Mouse (Mus musculus) adrenal gland, postnatal 10 days (tissue): ENCODE measurements around the gene Slit3. TPM values are rescaled to one million over a fixed set of nuclear protein-coding genes. Genes with fewer than 3 reads are reported as not detected.

Source experiments
- DNase-seq: peaks from one replicate; pipeline ENCODE4 v3.0.0; 2021; ENCODE audit warnings: mixed read lengths
- total RNA-seq, 2 experiments: library from RNA; stranded (reverse); gene quantifications; 2 replicates each; pipeline ENCODE4 v1.2.3; 2021

Slit3 gene
- total RNA-seq, 2 experiments from 2014 or later = 36.9 to 45.0 TPM

DNA sequence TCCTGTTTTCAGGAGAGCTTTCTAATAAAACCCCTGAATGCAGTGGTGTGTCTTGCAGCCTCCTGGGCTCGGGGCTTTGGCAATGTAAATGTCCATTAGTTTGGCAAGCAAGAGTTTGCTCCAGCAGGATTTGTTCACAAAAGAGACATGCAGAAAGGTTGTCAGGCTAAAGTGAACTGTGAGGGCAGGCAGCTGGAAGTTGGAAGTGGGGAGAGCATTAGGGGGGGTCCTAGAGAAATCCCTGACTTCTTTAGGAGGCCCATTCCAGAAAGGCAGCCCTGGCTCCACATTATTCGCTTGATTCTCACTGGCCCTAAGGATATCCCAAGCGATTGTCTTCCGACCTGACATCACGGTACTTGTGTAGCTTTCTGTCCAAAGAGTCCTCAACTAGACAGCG is 285.5 kb downstream of the Slit3 start:
- DNase-seq = no peak

DNA sequence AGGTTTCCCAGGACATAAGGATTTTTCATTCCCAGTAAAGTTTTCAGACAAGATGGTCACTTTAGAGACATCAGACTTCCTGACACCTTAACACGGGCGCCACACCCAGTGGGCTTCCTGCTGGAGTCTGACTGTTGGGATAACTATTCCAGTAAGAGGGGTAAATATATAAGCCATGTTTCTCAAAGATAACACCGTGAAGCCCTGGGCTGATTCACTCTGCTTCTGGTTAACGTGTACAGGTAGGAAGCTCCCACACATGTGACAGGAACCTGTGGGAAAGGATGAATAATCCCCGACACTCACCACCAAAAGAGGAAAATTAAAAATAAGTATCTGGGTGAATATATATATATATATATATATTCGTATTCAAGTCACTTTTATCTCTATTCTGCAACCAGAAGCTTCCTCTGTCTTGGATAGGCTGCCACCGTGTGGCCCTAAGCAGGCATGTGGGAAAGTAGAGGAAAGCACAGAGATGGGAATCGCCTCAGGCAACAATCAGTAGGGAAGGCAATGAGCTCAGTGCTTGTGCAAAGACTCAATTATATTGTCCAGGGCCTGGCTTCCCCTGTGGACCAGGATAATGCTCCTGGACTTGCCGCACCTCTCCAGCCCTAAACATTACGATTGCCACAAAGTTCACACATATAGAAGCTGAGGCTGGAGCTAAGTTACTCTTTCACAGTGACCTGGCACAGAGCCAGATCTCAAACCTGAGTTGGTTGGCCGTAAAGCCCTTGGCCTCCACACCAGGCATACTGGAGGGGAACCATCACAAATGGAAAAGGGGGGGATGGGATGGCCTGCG is 286.5 kb downstream of the Slit3 start:
- DNase-seq = peak; percentile 74

DNA sequence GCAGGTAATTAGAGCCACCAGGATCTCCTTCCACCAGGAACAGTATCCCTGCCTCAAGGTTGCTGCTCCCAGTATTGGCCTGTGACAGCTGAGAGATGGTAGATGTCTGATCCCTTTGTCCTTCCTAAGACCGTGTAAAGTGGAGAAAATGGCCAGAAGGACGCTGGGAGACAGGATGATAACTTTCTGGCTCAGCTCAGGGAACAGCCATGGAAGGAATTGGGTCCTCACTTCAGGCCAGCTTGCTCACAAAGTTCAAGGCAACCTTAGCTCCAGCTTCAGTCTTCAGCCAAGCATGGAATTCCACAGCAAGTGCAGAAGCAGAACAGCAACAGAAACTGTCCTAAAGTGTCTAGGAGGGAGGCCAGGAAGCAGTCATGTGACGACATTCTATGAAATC is 289.4 kb downstream of the Slit3 start:
- DNase-seq = no peak

DNA sequence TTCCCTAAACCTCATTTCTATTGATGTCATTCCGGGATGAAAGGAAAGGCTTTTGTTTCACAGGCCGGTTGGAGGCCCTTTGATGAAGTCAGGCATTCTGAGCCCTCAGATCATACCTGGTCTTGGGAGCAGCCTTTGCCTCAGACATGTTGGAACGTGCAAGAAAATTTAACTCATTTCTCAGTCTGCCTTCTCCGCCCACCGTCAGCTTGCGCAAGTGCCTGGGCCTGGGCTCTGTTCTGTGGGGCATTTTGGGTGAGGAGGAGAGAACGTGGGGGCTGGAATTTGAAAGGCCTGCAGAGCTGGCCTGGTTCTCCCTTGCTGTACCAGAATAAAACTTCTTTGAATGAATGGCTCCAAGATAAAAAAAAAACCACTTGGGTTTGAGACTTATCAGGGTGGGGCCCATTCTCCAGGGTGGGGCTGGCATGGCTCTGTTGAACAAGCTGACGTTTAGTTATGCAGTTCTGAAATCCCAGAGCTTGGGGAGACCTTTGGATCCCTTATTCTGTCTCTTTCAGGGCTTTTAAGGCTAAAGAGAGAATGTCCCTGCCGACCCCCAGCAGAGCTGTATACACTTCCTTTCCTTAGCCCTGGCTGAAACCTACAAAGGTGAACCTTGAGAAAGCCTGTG is 294.9 kb downstream of the Slit3 start:
- no peak for DNase-seq

DNA sequence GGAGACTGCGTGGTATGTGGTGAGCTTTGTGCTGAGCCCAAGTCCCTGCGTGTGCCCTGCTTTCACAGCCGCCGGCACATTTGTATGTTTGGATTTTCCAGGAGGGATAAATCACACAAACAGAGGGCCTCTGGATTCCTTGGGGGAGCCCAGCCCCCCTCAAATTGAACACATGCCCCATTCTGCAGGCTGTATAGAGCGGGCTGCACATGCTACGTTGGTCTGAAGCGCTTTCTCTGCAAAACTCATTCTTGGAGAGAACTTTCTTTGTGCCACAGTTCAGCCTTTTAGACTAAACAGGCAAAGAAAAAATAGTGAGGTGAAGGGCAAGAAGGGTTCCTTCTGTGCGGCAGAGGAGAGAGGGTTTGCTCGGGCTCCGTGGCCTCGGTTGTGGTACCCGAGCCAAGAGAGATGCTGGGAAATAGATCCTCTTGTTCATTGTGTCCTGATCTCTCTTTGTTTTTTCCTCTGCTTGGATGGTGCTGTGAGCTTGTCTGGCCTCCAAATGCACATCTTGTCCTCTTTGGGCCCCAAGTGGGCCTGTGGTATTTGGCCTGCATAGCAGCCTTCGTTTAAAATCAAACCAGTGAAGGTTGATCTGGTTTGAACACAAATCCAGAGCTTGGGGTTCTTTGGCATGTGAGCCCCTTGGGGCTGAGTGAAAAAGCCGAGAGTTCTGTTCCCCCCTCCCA is 295.5 kb downstream of the Slit3 start:
- no peak for DNase-seq

DNA sequence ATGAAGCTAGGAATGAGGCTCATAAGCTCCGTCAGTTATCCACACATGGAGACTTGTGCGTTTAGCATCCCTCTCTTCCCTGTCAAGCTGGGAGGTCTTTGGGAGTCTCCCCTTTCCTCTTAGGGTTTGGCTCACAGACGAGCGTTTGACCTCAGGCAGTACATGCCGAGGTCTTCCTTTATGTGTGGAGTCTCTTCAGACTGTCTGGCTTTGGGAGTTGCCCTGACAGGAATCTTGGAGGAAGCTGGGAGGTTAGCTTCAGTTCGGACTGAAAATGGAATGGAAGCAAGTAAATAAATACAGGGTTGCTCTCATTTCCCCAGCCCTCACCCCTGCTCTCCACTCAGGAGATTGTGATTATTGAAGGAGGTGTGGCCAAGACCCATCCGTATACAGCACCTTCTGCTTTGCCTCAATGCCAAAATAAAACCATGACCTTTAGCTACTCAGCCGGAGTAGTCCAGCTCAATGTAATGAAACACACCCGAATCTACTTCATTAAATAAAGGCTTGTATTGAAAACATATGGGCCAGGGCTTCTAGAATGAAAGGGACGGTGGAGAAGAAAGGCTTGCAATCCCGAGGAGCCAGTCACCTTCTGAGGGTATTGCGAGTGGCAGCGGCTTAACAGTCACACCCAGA is 297.0 kb downstream of the Slit3 start:
- no peak for DNase-seq

DNA sequence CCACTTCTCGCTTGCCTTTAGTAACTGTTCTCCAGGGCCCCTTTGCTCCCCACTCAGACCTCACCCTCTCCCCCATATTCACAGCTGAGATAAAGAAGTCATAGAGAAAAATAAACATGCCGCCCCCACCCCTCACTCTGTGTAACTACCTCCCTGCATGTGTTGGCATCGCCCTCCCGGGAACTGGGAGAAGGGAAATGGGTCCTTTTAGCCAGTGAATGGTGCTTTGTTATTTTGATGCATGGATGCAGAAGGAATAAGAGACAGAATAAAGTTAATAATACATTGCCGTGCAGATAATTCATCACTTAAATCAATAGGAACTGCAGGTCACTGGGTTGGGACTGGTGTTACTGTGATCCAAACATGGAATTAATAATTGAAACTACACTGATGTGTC is 298.0 kb downstream of the Slit3 start:
- DNase-seq = no peak

DNA sequence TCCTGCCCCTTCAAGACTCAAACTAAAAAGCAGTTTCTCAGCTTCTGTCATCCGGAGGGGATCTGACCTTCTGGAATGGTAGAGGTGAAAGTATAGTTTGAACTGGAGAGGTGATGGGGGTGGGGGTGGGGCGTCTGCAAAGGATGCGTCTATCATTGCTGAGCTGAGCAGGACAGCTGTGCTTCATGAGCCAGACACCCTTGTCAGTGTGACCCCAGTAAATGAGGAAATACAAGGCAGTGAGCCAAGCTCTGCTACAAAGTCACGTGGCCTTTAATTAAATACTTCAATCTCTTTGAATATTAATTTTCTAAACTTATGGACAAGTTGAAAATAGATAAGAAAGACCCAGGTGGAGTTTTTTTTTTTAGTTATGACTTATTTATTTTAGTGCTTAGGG is 300.7 kb downstream of the Slit3 start:
- DNase-seq = no peak

DNA sequence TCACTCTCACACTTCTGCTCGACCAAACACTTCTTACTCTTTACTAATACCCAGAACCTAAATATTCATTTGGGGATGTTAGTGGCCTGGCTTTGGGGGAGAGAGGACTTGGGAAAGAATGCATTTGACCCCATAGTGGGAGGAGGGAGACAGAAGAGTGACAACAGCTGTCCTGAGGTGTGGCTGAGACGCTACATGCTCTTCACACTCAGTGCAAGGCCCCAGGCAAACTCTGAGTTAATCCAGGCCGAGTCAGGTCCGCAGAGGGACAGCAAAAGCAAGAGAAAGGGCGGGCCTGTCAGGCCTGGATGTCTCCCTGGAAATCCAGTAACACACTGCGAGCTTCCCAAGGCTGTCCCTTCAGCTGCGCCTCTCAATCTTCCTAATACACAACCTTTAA is 307.0 kb downstream of the Slit3 start:
- DNase-seq = no peak

DNA sequence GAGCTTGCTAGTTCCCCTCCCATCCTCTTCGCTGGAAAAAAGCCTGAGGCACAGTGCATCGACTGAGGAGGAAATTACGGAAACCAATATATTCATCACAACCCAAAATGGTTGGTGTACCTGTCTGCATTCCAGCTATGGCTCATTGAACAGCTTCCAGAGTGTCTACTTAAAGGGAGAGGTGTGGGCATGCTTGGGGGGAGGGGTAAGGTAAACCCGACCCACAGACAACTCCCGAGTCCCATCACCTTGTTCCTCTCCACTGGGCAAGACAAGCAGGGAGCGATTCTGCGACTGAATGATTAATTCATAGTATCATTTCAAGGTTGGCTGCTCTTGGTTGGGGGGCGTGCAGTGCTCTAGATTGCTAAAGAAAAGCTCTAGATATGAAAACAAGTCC is 310.1 kb downstream of the Slit3 start:
- DNase-seq = no peak

DNA sequence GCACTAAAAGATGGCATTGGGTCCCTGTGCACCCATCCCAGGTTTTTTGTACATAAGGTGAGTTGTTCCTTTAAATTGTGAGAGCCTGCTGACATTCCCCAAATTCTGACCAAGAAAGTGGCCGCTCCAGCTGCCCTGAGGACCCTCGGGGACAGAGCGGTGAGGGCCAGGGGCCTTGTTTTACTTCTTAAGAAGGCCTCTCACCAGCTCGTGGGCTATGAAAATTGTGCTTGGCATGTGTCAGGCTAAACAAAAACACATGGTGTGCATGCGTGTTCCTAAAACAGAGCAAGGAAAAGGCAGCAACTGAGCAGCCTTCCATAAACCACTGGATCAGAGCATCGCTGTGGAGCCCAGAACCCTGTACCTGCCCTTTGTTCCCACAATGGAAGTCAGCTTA is 316.5 kb downstream of the Slit3 start:
- no peak for DNase-seq

DNA sequence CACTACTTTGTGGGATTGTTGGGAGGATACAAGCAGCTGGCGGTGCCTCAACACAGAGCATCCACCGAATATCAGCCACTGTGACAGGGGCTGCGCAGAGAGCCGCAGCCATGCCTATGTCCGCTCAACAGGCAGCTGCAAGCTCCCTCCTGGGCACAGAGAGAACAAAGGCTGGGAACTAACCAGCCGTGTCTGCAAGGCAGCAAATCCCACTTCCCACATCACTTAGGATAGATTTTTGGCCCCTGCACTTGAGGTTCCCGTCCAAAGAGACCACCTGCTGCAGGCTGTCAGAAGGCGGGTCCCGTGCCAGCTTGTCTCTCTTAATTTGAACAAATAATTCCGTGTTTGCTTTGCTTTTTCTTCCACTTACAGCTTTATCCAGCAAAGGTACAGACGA is 319.2 kb downstream of the Slit3 start:
- DNase-seq = no peak

DNA sequence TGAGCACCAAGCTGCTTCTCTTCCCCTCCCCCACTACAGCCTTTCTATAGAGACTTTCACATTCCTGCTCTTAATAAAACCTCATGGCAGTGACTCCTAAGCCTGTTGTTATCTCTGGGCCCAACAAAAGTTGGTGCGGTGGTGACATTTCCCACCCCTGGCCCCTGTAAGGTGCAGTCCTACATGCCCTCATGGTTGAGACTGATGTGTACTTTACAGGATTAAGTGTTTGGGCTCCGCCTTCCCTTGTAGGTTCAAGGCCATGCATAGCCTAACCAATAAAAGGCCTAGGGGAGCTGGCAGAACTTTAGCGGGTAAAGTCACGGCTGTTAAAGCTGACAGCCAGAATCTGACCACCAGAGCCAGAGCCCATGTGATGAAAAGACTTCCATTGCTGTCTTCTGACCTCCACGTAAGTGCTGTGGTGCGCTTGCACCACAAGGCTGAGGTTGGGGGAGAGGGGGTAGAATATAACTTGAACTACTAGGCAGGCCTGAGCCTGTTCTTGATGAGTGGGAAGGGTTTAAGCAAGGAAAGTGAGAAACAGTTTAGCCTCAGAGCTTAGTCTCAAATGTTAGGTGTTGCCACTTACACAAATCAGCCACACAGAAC is 323.6 kb downstream of the Slit3 start:
- no peak for DNase-seq

DNA sequence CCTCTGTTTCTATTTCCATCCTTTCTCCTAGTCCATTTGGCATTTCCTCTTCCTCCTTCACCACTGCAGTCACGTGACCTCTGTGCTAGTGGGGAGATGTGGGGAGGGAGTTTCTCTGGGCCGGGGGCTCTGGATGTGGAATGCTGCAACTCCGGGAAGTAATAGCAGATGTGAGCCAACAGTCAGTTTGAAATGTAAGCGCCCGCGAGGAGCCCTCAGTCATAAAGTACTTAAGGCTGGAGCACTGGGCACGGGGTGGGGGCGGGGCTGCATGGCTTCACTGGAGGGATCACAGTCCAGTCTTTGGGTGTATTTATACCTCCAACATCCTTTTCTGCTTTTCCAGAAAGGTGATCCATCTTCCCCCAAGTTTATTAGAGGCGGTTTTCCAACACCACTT is 326.9 kb downstream of the Slit3 start:
- DNase-seq = no peak

DNA sequence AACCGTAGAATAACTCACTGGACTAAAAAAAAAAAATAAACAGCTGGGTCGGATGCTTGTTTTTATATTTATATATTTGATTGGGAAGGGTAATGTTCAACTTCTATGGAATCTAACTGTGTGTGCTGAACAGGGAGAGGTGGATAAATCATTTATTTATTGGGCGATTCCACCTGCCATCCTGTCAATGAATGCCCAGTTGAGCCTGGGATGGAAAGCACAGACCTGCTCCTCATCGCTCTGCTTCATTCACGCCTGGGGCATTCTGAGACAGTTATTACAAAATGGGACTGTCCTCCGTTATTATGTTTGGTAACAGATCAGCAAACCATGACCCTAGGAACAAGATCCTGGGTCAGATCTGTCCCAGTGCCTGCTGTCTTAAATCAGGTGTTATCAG is 328.2 kb downstream of the Slit3 start:
- DNase-seq = no peak

DNA sequence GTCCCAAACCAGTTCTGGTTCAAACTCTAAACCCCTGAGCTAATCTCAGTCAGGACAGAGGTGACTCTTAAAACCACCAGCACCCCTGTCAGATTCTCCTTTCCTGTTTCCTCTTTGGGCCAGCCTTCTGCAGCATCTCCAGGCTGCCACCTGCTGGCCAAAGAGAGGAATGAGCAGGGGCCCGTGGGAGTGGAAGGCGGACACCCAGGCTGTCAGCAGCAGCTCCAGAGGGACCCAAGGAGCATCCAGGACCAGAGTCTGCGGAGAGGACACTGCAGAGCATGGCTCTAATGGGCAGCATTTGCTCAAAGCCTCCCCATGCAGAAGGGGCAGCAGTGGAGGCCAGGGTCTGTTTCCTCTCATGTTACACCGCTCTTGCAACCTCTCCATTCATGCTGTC is 330.6 kb downstream of the Slit3 start:
- DNase-seq = peak; percentile 81

DNA sequence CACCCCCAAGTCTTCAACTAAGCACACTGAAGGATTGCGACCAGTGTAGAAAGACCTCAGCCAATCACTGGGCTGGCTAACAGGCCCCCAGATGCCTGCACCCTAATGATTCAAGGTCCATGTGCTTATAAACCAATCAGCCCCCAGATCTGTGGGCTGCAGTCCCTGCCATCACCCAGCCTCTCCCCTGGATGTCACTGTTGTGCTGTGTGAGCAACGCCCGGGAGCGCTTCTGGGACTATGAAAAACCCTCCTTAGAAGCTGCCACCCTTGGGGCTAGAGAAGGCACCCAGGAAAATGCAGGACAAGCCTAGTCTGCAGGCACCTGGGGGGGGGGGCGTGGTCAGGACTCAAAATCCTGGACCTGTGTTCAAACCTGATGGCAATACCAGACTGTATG is 331.4 kb downstream of the Slit3 start:
- DNase-seq = peak; percentile 28

DNA sequence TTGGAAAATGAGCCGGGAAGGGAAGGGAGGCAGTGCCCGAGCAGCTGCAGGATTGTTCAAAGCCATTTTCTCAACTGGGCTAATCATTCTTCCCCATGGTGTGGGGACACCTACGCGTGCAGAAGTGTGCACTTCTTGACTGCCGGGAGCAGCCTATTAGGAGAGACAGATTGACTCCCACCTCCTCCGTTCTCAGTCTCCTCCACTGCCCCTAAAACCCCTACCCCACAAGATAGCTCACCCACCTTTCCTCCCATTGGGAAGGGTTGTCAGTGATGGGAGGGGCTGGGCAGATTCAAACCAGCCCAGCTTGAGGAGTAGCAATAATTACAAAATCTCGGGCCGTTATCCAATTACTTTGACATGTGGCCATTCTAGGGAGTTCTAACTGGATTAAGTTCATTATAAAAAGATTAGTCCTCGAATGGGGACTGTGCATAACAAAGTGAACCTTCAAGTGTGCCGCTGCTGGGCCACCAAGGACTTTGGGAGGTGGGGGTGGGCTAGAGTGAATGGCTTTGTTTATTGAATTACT is 333.2 kb downstream of the Slit3 start:
- DNase-seq = peak; percentile 4

DNA sequence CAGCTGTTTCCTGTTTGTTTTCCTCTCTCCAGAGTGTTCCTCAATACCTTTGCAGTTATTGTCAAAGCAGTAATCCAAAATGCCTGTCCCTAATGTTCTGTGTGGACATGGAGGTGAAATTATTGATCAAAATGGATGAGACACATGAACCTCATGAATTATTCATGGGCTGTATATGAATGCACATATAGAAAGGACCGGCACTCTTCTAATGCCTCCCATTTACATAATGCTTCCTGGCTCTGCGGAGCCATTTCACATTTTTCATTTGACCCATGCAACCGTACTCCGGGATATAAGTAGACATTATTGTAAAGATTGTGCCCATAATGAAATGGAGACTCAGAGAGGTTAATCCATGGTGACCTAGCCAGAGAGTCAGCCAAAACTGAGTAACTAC is 333.8 kb downstream of the Slit3 start:
- no peak for DNase-seq

DNA sequence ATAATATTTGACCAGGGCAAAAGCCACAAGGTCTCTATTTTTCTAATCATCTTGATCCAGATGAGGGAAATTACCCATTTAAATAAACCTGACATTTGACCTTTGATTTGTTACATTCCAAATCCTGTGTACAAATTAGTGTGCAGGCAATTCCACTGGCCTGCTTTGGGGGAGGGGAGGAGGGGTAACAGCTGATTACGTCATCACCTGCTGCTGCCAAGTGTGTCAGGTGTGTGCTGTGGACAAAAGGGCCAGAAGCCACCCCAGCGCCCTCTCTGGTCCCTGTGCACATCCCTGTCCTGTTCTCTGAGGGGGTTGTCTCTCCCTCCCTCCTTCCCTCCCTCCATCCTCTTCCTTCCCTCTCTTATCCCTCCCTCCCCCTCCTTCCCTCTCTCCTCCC is 337.0 kb downstream of the Slit3 start:
- DNase-seq = no peak

DNA sequence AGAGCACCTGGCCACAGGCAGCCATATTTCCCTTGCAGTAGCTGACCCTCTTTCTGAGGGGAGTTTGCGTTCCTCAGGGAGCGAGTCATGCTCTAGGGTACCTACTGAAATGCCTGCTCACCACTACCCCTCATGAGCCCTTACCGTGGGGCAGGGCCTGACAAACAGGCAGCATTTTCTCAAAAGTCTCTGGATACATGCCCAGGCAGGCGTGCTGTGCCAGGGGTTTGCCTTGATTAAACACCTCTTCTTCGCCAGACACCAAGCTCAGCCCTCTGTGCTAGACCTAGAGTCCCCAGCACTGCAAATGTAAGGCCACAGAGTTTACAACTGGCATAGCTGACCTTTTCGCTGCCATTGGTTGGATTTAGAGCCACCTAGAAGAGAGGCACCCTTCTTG is 345.7 kb downstream of the Slit3 start:
- DNase-seq = peak; percentile 38

DNA sequence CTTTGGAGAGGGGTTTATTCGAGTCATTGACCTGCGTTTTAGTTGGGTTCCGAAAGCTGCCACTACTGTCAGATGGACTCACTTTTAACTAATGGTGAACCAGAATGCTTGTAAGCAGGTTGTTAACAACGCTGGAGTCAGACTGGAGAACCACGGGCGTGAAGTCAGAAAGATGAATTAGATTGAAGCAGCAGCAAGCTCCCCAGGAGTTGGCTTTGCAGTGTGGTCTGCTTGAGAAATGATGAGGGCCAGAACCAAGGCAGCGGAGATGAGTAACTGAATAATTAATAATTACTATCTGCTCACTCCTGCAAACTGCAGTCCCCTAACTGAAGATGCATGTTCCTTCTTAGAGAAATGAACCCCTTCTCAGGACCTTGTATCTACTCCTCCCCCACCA is 347.8 kb downstream of the Slit3 start:
- no peak for DNase-seq
